Mouse (Mus musculus) embryo, embryonic 10 days (tissue): Measurements from ENCODE around the gene Nlrp3.

Experiments used
- DNase-seq: peaks from one replicate; pipeline ENCODE4 v3.0.0-alpha.2; 2015; ENCODE audit warnings: low spot score

The Nlrp3 gene

DNA sequence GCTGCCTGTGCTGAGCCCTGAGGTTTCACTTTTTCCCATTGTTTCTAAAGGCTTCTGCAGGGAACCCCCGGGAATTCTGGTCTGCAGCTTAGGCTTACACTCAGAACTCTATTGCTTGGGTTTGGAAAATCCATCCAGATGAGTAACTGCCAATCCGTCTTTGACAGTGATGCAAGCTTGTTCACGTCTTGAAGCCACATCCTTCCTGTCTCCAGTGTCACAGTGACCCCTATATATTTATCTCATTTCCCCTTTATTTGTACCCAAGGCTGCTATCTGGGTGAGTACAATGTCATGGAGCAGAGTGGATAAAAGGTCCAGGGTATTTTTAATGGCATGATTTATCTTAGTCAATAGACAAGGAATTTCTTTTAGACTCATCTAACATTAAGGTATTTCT is at the start of gene Nlrp3:
Gene Nlrp3 (plus strand): TSS at position 245 of the 400 bp plus-strand sequence.
- no peak for DNase-seq

DNA sequence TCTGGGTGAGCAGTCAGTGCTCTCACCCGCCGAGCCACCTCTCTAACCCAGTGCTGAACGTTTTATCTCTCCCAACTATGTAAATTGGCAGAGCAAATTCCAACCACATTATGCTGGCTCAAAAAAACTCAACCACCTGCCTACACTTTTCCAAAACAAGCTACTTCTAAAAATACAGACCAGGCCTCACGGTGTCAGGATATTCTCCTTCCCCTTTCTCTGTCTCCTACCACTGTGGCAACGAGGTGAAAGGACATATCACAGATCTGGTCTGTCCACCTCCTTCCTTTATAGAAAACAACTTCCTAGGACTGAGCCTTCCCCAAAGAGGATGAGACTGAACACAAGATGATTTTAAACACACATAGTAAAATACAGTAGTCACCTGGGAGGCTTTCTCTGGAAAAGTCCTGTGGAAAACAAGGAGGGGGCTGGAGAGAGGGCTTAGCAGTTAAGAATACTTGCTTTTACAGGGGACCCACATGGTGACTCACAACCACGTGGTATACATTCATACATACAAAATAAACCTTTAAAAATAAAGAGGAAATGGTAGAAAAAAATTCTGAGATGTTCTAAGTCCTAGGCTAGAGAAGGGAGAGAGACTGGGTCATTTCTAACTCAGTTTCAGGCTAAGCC is 44.6 kb upstream of the Nlrp3 start:
- DNase-seq: no peak

DNA sequence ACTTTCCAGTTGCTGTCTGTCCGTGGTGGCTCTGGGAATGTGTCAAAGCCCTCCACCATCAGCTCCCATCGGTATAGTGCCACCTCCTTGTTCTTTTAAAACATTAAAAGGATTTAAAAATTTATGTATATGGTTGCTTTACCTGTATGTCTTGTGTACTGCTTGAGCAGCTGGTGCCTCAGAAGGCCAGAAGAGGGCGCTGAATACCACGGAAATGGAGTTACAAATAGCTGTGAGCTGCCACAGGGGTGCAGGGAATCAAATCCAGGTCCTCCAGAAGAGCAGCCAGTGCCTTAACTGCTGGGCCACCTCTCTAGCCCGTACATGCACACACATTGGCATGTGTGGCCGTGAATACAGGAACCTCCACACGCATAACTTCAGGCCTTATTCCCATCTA is 43.6 kb upstream of the Nlrp3 start:
- no peak for DNase-seq

DNA sequence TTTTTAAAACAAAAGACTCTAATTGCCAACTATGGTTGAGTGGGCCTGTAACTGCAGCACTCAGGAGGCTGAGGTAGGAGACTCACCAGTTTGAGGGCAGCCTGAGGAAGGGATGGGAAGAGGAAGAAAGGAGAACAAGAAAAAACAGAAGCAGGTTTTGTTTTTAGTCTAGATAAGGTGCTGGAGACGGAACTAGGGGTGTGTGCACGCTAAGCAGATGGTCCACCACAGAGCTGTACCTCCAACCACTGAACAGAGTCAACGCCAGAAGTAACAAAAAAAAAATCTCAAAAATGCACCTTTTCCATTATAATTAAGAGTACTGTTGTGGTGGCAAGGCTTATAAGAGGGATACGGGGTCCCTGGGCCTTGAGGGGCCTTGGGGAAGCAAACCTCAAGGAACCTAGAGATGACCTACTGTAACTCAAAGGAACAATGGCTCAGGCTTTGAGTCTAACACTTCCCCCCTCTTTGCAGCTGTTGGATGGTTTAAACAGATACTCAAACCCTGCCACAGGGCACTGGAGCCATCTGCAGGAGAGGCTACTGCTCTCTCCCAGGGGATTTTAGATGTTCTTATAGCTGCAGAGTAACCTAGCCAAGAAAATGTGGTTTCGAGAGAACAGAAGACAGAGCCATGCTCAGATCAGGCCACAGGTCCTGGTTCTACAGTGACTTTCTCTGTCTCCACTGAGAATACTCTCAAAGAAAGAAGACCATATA is 39.2 kb upstream of the Nlrp3 start:
- DNase-seq: no peak

DNA sequence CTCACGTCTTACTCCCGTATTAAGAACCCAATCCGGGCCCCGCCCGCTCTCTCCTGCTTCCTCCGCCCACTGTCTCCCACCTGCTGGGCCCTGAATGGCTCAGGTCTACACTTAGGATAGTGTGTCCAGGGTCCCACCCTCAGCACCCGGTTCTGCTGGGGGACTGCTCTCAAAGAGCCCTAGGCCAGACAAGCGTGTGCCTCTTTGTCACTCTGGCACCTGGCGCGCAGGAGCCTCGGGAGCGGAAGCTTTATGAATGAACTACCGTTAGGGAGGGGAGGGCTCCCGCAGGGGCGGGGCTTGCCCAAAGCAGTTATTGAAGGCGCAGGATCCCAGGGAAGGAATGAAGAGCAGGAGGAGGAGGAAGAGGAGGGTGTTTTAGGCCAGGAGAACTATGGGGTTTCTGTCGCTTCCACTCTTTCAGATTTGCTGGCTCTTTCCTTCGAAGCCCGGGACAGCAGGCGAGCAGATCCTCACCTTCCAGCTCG is 36.0 kb upstream of the Nlrp3 start:
- peak; percentile 78 for DNase-seq

DNA sequence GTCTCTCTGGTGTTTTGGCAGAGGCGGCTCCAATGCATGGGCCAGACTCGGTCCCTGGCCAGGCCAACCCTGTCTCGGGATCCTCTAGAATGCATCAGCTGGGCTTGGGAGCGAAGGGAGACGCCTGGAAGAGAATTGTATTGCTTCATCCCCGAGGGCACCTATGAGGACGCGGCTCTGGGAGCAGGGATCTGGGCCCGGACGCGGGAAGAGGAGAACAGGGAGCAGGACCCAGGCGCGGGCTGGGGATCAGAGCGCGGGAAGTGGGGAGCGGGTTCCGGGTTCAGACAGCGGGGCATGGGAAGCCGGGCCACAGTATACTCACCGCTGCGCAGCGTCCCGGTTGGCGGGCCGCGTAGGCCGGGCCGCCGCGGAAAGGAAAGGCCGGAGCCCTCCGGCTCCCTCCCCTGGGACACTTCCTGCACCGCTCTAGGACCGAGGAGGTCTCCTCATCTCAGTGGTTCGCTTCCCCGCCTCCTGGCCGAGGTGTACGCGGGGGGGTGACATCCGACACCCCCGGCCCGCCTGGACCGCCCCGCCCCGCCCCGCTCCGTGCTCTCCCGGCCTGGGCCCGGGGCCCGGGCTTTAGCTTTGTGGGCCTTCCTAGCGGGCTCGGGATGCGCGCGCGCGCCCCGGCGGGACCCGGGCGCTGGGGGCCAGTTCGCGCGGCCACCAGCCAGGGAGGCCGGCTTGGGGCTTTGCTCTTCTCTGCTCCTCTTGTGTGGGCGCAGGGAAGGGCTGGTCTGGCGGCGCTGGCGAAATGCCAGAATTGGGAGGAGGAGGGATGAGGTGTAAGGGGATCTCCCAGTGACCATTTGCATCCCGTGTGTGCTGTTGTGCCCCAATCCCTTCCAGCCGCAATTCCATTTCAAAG is 35.3 kb upstream of the Nlrp3 start:
- DNase-seq: peak; percentile 96

DNA sequence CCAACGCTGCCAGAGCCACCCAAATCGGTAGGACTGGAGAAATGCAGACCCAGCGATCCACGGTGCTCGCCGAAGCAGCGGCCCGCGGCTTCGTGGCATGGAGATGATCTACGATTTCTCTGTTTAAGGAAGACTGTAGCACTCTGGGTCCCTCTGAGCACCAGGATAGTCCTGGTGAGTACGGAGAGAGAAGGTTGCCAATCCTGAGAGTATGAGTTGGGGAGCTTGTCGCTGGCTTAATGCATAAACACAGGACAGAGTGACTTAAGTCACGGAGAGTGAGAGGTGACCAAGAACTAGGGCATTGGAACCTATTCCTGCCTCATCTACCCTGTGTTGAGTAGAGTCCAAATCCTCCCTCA is 34.7 kb upstream of the Nlrp3 start:
- no peak for DNase-seq

DNA sequence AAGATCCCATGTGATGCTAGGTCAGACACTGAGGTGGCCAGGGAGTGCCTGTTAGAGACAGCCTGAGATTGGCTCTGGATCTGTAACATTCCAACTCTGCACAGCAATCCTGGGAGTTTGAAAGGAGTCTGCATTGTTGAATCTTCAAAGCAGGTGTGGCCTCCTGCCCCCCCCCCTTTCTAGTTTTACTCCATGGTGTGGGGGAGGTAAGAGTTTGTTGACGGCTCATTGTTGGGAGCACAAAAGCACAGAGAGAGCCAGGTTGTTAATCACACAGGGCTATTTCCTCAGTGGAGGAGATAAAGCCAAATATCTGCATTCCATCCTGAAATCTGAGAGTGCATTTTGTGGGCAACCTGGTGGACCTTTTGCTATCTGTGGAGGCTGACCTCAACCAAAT is 29.8 kb upstream of the Nlrp3 start:
- DNase-seq: no peak

DNA sequence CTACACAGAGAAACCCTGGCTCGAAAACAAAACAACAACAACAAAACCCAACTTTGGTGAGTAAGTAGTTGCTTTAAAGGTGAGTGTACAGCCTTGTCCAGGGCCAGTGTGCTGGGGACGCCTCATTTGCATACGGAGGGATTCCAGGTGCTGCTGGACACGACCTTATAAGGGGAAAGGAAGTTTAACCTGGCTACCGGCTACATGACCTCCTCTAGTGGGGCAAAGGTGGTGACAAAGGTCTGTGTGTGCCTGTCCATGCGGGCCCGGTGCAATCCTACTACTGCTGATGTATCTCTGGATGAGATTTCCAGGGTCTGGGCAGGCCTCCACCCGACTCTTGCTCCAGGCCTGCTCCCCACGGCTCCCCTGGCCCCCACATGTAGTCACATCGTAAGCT is 28.6 kb upstream of the Nlrp3 start:
- DNase-seq: no peak

DNA sequence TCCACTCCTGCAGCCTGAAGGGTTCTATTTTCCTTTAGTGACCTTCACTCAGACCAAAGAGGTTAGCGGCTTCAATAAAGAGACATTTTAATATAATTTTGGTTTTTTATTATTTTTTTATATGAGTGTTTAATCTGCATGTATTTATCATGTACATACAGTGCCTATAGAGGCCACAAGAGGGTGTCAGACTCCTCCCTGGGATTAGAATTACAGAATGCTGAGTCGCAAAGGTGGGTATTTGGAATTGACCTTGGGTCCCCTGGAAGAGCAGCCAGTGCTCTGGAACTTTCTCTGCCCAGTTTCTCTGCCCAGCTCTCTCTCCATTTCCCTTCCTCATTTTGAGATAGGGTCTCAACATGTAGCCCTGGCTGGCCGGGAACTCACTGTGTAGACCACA is 27.8 kb upstream of the Nlrp3 start:
- no peak for DNase-seq

DNA sequence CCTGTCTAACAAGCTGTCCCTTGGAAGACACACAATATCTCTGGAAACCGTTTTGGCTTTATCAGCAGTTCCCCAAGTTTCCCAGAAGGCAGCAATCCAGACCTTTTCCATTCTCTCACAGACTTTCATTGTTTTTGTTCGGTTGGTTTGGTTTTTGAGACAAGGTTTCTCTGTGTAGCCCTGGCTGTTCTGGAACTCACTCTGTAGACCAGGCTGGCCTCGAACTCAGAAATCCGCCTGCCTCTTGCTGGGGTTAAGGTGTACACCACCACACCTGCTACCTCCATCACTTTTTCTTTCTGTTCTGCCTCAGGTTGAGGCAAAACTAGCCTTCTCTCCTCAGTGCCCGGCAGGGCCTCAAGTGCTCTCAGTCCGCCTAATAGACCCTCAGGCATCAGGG is 27.0 kb upstream of the Nlrp3 start:
- DNase-seq: no peak

DNA sequence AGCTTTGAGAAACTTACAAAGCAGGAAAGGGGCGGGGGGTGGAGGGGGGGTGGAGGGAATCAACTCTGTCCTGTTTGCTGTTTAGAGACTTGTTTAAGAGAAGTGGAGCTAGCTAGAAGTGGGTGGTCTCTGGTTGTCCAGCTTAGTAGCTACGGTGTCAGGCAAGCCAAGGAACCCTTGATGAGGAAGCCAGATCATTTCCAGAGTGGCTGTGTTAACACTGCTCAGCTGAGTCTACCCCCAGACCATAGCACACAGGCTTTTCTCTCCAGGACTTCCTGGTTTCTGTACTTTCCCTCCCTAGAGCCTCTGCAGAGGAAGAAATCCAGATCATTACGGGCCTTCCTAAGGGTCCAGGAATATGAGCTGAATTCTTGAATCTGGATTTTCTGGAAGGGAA is 26.6 kb upstream of the Nlrp3 start:
- no peak for DNase-seq

DNA sequence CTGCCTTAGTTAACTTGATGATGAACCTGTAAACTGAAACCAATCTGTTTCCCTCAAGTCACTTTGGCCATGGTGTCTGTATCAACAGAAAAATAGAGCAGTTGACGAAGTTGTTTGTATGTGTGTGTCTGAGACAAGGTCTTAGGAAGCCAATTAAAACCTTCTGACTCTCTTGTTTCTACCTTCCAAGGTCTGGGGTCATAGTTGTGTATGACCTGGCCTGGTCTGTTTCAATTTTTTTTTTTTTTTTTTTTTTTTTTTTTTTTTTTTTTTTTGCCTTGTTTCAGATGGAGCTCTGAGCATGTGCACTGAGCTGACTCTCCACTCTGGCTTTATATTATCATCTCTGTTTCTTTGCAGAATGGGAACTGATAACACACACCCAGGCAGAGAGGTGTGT is 23.9 kb upstream of the Nlrp3 start:
- DNase-seq: no peak

DNA sequence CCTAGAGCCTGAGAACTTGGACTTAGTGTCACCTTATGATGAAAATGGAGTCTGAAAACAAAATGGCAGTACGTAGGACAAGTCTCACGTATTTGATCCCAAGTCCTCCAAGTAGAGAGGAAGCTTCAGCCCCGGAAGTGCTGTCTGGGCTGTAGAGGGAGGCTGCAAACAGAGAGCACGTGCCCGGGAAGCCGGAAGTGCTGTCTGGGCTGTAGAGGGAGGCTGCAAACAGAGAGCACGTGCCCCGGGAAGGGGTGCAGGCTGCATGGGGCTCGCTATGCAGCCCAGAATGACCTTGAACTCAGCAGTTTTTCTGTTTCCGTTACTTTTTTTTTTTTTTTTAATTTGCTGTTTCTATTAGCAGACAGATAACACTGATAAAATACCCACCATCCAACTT is 23.1 kb upstream of the Nlrp3 start:
- no peak for DNase-seq

DNA sequence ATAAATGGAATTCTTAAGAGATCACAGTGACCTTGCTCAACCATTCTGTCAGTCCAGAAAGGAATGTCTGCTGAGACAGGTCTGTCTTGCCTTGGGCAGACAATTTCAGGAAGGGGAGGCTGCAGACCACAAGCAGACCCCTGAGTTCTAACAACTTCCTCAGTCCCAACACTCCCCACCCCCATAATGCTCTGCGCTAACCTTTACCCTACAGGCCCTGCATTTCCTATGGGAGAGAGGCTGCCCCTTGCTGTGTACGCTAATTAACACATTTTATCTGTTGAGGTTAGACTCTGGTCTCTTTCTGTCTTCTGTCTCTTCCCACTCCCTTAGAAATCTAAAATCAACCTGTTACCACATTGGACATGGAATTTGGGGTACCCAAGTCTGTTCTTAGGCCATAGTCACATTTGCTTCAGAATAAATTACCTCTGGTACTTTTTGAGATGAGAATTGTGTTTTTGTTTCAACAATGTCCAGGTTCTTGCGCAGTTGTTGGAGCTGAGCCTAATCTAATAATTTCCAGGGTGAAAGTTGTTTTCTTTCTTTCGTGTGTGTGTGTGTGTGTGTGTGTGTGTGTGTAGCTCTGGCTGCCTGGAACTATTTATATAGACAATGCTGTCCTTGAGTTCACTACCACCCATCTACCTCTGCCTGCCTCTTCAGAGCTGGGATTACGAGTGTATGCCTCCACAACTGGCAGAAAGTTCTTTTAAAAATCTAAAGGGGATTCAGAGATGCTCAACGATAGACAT is 21.4 kb upstream of the Nlrp3 start:
- DNase-seq: no peak

DNA sequence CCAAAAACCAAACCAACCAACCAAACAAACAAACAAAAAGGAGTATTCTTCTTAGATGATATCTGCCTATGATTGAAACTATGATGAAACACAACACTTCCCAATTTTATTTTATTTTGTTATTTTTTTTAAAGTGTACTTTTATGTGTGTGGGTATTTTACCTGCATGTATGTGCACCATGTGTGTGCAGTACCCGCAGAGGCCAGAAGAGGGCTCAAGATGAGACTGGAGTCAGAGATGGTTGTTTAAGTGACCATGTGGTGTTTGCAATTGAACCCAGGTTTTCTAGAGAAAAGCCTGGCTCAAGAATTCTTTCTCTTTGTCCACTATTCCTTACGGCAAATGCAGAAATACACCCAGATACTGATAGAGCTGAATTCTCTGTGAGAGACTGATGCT is 17.2 kb upstream of the Nlrp3 start:
- DNase-seq: no peak

DNA sequence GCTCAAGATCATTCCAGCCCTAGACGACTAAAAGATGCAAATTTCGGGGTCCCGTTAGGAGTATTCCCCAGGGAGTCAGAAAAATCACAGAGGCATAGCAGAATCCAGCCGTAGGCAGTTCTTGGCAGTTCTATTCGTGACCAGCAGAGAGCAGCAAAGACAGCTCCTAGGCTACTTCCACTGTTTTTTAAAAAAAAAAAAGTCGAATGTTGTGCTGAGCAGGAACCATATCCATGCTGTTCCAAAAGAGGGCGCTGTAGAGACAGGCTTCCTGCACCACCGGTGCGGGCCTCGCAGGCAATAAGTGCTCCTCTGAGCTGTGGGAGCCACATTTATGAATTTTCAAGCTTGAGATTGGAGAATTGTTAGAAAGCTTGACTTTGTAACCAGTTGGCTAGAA is 16.1 kb upstream of the Nlrp3 start:
- DNase-seq: peak; percentile 86

DNA sequence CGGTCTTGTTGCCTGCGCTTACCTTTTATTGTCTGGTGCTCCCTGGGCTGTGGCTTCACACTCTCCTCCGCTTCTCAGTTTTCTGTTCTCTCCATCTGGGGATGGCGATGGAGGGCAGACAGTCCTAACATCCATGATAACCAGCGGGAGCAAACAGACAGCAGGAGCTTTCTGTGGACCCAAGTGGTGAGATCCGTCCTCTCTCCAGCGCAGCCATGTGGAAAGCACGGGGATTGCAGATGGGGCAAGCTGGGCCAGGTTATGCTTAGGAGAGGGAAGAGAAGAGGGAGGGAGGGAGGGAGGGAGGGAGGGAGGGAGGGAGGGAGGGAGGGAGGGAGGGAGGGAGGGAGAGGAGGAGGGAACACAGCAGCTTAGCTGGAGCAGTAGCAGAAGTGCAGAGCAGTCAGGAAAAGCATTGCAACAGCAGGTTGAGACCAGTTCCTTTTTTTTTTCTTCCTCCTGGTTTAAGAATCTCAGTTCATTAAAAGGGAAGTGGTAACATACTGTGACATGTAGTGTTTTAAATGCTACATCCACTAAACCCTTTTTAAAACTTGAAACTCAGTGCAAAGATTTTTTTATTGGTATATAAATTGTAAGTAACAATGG is 14.8 kb upstream of the Nlrp3 start, which contains the start of gene Zkscan17:
Gene Zkscan17 (minus strand): TSS at position 280 of the 609 bp plus-strand sequence.
- DNase-seq: peak; percentile 32

DNA sequence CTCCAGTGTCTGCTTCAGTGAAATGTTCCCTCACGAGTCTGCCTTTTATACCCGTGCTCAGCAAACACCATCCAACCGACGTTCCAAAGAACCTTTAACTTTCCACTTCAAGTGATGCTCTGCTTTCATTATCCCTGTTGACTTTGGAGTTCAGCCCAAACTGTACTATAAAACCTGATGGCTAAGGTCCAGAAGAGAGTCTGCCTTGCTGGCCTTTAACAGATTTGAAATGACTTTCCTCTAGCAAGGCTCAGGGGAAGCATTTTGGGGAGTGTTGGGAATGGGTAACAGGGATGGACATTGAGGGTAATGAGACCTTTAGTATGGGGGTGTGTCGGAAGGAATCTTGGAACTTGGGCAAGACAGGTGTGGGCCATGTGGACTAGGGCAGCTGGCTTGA is 11.1 kb upstream of the Nlrp3 start:
- no peak for DNase-seq

DNA sequence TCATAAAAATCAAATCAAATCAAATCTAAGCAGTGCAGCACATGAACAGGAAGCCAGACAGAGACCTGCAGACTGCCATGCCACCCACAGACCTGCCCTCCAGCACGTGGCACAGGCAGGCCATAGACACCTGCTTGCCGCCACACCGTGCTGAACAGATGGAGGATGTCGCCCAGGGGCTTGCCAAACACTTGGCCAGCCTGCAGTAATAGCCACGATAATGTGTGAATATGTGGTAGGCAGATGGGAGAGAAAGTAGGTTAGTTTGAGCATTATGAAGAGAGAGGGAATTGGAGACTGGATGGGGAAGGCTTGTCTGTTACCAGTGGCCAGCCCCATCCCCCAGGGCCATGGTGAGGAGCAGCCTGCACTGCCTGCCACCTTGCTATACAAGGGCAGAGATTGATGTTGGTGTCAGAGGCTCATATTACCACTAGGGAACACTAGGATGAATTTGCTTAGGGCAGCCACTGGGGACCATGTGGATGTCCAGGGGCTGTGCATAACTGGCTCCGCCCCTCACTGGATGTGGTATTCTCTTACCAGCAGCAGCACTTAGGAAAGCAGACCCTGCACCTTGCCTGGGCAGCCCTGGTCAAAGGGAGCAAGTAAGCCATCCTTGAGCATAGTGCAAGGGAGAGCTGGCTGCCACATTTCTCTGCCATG is 10.4 kb upstream of the Nlrp3 start:
- peak; percentile 73 for DNase-seq

DNA sequence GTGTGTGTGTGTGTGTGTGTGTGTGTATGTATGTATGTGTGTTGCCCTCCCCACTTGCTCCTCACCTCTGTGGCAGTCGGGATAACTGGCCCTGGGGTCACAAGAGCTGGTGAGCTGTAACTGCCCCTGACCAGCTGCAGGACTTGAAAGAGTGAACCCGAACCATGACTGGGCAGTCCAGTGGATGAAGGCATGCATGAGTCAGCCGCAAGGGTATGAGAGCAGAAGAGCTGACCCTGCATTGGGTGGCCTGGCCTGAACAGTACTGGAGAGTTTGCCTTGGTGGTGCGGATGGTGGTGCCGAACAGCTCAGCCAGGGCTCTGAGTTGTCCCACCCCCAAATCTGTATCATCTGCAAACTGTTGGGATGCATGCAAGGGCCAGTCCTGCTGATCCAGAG is 9.8 kb upstream of the Nlrp3 start:
- no peak for DNase-seq
